Mouse (Mus musculus): ENCODE results near the gene Mlec.
"Not testable (repeated sequence)": the region's sequence is repeated elsewhere in the genome, so short reads cannot be mapped to it uniquely, and the experiment has no call there.

Mlec gene

GRCm38 (mm10) chr5:115127421-115128179, 30.4 kb downstream of the Mlec start:
- no peak for DNase-seq (ENCODE audit: low read depth, low spot score)

DNA sequence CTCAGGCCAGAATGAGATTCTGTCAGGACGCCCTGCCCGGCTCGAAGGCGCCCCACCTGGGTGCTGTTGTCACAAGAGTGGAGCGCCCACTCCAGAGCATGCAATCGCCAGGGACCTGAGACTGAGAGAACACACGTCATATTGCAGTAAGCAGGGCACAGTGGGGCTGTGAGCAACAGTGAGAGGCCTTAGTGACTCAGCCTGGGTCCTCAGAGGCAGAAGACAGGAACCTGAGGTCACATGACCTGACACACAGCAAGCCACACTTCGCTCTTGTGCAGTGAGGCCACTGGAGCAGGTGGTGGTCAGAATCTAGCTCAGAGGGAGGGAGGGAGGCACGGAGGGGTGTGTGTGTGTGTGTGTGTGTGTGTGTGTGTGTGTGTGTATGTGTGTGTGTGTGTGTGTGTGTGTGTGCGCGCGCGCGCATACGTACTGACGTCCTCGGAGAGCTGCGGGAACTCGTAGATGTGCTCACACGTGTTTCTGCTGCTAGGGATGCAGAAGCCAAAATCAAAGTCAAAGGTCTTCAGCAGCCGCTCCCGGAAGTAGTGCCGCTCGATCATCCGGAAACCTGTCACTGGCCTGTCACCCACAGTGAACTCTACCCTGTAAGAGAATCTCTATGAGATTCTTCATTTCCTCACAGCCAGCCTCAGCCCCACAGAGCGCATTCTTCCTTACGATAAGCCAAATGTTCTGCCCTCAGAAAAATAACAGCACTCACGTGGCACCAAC, 31.2 kb downstream of the Mlec start:
- DNase-seq (ENCODE audit: low read depth, low spot score): peak; percentile 62

GRCm38 (mm10) chr5:115125211-115125871, 32.6 kb downstream of the Mlec start:
- peak; percentile 92 for DNase-seq (ENCODE audit: low read depth, low spot score)

- no peak for DNase-seq (ENCODE audit: low read depth, low spot score)
Observed at GRCm38 (mm10) chr5:115124690-115125089, 33.3 kb downstream of the Mlec start.

- no peak for DNase-seq (ENCODE audit: low read depth, low spot score)
Observed at GRCm38 (mm10) chr5:115120978-115121377, 37.0 kb downstream of the Mlec start.

DNA sequence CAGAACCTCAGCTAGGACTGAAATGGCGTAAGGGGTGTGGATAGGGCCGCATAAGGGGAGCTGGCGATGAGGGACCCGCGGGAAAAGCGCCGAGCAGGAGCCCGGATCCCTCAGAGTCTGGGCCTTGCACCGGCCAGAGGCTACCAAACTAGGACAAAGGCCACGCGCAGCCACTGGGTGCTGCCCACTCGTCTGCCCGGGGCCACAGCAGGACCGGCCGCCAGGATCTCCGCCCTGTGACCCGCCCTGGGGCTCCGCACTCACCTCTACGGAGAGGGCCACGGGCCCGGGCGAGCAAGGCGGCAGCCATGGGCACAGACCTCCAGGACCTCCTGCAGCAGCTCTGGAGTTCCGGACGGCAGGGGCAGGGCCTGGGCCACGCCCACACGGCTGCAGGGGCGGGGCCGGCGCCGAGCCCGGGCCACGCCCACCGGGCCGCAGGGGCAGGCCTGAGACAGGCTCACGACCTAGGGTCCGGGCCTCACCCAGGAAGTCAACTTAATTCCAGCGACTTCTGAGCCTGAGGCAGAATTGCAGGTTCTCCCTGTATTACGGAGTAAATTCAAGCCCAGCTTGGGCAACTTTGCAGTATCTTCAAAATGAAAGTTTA, 38.9 kb downstream of the Mlec start, which contains the start of gene Acads:
Gene Acads, minus strand, starts transcription at position 386 of the 610 bp plus-strand sequence.
- peak; percentile 90 for DNase-seq (ENCODE audit: low read depth, low spot score)

- DNase-seq (ENCODE audit: low read depth, low spot score): no peak
Observed at GRCm38 (mm10) chr5:115117467-115117866, 40.5 kb downstream of the Mlec start.

- no peak for DNase-seq (ENCODE audit: low read depth, low spot score)
Observed at GRCm38 (mm10) chr5:115116426-115116825, 41.6 kb downstream of the Mlec start.

- DNase-seq (ENCODE audit: low read depth, low spot score): no peak
Observed at GRCm38 (mm10) chr5:115114501-115114900, 43.5 kb downstream of the Mlec start.

- no peak for DNase-seq (ENCODE audit: low read depth, low spot score)
Observed at GRCm38 (mm10) chr5:115113244-115113643, 44.7 kb downstream of the Mlec start.

GRCm38 (mm10) chr5:115111156-115111555, 46.8 kb downstream of the Mlec start:
- DNase-seq (ENCODE audit: low read depth, low spot score): no peak

DNA sequence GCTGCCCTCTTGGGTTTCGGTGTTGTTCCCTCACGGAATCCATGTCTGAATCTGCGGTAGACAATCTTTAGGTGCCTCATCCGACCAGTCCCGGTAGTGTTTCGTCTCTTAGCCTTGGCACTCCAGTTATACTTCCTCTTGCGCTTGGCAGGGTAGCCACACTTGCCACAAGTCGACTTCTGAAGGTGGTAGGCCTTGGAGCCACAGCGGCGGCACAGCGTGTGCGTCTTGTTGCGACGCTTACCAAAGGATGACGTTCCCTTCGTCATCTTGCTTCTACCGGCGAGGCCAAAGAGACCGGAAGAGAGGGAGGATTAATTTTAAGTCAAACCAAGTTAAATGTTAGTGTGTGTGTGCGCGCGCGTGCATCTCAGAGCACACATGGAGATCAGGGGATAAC, 54.7 kb downstream of the Mlec start:
- not testable (repeated sequence) for DNase-seq (ENCODE audit: low read depth, low spot score)

DNA sequence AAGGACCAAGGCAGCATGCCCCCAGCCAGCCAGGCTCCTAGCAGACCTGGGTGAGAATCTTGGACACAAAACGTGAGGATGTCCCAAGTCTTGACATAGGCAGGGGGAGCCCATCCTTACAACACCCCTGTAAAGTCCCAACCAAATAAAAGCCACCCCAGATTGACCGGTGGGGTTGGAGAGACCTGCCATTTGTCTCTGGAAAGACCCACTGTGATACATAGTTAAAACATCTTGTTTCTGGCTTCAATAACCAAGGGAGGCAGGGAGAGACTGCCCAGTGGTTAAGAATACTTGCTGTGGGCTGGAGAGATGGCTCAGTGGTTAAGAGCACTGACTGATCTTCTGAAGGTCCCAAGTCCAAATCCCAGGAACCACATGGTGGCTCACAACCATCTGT, 55.7 kb downstream of the Mlec start:
- no peak for DNase-seq (ENCODE audit: low read depth, low spot score)

DNA sequence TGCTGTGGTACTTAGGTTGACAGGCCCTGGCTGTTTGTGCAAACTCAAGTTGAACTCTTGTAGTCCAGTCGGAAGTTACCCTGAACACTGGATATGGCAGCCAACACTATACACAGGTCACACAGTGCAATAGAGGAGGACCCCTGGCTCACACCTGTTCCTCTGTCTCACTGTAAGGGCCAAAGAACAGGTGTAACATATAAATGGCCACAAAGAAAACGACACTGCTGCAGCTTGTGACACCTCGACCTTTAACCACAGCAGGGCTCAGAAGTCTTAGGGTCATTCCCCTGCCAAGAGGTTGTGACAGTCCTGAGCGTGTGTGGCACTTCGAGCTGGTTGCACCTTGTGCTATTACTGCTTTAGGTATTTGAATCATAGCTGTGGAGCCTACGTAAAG, 57.5 kb downstream of the Mlec start:
- DNase-seq (ENCODE audit: low read depth, low spot score): no peak

- no peak for DNase-seq (ENCODE audit: low read depth, low spot score)
Observed at GRCm38 (mm10) chr5:115099991-115100390, 58.0 kb downstream of the Mlec start.

- no peak for DNase-seq (ENCODE audit: low read depth, low spot score)
Observed at GRCm38 (mm10) chr5:115099530-115099929, 58.4 kb downstream of the Mlec start.

GRCm38 (mm10) chr5:115098195-115098594, 59.8 kb downstream of the Mlec start, which contains the start of gene Gm10401:
Gm10401 (minus strand) TSS chr5:115098295.
- DNase-seq (ENCODE audit: low read depth, low spot score): no peak
